Mouse (Mus musculus) left cerebral cortex, postnatal 10 days (tissue): Measurements from ENCODE around the gene Hip1r. TPM values are rescaled to one million over a fixed set of nuclear protein-coding genes. Genes with fewer than 3 reads are reported as not detected.

Experiments used
- DNase-seq, 2 experiments: peaks; one replicate each; pipeline ENCODE4 v3.0.0; 2021 to 2022; ENCODE audit warnings: low spot score in 2 of 2, mixed read lengths in 1 of 2; ENCODE audit errors: extremely low spot score in 1 of 2
- intact Hi-C: fragments of 180-260 bp; cut with DNase I; formaldehyde crosslinking; loops from one replicate; pipeline ENCODE4 v1.15.1; 2025
- total RNA-seq, 2 experiments: library from RNA; stranded (reverse); gene quantifications; 2 replicates each; pipeline ENCODE4 v1.2.3; 2021

Hip1r gene
- total RNA-seq, 2 experiments from 2014 or later, result 82.4 to 93.4 TPM

DNA sequence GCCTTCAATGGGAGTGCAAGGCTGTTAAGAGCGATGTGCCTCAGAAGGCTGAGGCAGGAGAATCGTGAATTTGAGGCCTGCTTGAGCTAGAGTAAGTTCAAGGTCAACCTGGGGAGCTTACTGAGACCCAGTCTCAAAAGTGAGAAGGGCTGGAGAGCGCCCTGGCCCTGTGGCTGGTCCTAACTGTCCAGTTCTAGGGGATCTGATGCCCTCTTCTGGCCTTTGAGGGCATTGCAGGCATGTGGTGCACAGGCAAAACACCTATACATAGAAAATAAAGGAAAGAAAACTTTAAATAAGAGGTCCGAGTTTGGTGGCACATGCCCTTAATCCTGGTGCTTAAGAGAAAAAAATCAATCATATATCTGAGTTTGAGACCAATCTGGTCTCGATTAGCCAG lies 19.4 kb downstream of the Hip1r start:
- DNase-seq, result peak; percentile 82 to 89
- intact Hi-C loops, result loop anchor here (1.0 to 5.0 kb wide), 2 partner anchors 45 to 170 kb away; no protein-coding TSS in a partner anchor

DNA sequence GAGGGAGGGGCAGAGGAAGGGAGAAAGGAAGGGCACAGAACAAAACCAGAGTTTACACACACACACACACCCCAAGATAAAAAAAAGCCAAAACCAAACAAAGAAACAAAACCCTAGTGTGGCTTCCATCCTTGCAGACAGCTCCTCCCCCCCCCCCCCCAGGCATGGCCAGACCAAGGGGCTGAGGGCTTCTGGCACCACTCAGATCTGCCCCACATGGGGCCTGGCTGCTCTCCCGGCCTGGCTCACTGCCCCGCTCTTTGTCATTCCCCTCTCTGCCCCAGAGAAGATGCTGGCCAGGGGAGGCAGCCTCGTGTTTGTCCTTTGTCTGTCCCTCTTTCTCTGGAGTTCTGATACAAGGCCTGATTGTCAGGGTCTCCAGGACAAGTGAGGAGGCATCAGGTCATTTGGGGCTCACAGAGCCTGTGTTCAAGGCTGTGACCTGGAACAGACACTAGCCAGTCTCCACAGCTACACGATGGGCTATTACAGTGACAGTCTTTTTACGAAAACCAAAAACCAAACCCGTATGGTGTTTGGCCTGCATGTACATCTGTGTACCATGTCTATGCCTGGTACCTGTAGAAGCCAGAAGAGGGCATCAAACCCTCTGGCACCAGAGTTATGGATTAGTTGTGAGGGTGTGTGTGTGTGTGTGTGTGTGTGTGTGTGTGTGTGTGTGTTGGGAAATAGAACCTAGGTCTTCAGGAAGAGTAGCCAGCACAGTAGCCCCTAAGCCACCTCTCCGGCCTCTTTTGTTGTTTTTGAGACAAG lies 20.0 kb downstream of the Hip1r start:
- peak; percentile 70 to 87 for DNase-seq
- intact Hi-C loops, result loop anchor here (1.0 to 5.0 kb wide), 2 partner anchors 46 to 171 kb away; no protein-coding TSS in a partner anchor

DNA sequence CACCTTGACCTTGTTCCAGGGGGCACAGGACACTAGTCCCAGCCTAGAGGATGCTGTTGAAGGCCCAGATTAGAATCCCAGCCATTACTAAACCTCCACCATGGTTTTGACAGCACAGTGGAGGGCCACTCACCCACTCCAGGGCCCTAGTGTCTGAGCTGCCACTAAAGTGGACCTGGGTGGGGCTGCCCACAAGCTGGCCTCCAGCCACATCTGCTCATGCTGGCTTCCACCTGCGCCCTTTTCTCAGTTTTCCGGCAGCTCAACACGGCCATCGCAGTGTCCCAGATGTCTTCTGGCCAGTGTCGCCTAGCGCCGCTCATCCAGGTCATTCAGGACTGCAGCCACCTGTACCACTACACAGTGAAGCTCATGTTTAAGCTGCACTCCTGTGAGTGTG lies 21.0 kb downstream of the Hip1r start:
- intact Hi-C loops, result loop anchor here (5.0 kb wide), 1 partner anchor 172 kb away; no protein-coding TSS in a partner anchor
- peak in 1 of 2 experiments; percentile 32 for DNase-seq

DNA sequence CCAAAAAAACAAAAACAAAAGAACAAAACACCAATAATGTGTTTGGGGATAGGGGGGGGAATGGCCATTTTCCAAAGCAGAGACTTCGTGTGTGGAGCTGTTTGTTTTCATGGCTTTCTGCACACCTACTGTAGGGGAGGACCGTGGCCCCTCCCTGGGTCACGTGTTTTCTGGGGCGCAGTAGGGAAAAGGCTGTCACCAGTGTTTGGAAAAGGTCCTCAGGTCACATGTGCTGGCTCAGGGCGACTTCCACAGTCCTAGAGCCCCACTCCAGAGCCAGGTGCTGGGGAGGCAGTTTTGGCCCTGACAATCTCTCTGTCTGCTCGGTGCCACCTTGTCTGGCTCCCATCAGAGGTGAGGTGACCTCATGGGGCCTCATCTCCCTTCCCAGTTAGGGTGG lies 22.0 kb downstream of the Hip1r start:
- DNase-seq, result peak in 1 of 2 experiments; percentile 22
- intact Hi-C loops, result no loop called here

DNA sequence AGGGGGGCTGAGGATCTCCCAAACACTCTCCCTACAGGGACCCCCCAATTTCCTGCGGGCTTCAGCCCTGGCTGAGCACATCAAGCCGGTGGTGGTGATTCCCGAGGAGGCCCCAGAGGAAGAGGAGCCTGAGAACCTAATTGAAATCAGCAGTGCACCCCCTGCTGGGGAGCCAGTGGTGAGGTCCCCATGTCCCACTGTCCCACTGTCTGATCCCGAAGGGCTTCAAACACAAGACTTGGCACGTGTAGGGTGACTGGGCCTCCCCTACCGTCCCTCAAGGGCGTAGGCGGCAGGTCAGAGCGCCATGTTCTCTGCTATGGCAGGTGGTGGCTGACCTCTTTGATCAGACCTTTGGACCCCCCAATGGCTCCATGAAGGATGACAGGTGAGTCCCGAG lies 22.8 kb downstream of the Hip1r start:
- peak in 1 of 2 experiments; percentile 68 for DNase-seq
- intact Hi-C loops, result no loop called here

DNA sequence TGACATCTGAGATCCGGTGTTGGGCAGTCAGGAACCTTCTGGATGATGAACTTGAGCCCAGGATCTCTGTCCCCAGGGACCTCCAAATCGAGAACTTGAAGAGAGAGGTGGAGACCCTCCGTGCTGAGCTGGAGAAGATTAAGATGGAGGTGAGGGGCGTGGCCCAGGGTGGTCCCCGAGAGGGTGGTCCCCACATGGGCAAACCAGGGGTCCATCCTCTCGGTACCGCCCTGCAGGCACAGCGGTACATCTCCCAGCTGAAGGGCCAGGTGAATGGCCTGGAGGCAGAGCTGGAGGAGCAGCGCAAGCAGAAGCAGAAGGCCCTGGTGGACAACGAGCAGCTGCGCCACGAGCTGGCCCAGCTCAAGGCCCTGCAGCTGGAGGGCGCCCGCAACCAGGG lies 23.3 kb downstream of the Hip1r start:
- intact Hi-C loops, result no loop called here
- DNase-seq, result no peak

DNA sequence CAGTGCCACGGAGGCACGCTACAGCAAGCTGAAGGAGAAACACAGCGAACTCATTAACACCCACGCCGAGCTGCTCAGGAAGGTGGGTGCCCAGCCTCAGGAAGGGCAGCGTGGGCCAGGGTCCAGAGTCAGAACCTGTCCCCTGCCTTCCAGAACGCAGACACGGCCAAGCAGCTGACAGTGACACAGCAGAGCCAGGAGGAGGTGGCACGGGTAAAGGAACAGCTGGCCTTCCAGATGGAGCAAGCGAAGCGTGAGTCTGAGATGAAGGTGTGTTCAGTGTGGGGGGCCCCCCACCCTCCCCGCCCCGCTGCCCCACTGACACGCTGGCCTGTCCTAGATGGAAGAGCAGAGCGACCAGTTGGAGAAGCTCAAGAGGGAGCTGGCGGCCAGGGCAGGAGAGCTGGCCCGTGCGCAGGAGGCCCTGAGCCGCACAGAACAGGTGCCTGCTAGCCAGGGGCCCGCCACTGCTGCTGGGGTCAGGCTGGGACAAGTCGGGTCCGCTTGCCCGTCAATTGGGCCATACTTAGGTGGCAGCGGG lies 23.9 kb downstream of the Hip1r start:
- intact Hi-C loops, result no loop called here
- DNase-seq, result peak in 1 of 2 experiments; percentile 37

DNA sequence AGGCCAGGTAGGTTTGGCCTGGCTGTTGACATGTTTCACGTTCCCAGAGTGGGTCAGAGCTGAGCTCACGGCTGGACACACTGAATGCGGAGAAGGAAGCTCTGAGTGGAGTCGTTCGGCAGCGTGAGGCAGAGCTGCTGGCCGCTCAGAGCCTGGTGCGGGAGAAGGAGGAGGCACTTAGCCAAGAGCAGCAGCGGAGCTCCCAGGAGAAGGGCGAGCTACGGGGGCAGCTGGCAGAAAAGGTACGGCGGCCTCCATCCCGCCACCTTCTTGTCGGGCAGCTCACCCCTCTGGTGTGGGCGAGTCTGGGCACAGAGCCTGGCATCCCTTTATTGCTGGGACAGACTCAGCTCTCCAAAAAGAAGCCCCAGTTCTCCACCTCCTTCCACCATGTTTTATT lies 24.4 kb downstream of the Hip1r start:
- intact Hi-C loops, result no loop called here
- no peak for DNase-seq

DNA sequence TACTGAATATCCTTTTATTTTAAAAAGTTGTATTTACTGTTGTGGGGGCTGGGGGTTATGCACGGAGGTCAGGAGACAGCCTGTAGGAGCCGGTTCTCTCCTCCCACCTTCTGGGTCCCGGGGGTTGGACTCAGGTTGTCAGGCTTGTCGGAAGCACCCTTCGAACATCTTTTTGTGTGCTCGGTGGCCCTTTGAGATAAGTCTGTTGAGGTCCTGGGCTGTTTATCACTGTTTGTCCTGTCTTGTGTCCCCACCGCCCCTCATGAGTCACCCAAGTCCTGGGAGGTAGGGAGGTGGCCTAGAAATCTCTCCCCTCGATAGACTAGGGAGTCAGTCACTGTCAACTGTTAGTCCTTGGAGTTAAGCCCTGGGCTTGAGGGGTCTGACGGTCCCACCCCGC lies 24.9 kb downstream of the Hip1r start:
- intact Hi-C loops, result no loop called here
- DNase-seq, result no peak

DNA sequence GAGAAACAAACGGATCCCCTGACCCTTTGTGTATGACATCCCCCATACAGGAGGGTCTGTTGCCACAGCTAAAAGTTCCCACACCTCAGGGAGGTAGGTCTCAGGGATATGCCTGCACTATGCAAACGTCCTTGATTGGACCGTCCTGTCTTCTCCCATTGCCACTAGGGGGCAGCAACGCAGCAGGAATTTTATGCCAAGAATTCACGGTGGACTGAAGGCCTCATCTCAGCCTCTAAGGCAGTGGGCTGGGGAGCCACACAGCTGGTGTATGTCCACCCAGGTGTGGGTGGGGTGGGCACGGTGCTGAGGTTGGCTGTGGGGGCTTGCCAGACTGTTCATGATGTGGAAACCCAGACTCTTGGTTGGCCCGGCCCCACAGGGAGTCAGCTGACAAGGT lies 27.4 kb downstream of the Hip1r start:
- intact Hi-C loops, result loop anchor here (2.0 kb wide), 1 partner anchor 84 kb away; no protein-coding TSS in a partner anchor
- peak; percentile 89 for DNase-seq

DNA sequence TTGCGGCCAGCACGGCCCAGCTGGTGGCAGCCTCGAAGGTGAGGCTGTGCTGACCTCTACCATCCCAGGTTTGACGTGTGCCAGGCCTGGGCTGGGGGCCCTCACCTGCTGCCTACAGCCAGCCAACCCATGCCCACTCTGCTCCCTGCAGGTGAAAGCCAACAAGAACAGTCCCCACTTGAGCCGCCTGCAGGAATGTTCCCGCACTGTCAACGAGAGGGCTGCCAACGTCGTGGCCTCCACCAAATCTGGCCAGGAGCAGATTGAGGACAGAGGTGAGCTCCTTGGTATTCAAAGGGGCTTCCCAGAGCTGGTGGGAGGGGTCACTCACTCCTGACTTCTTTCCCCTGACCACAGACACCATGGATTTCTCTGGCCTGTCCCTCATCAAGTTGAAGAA lies 27.8 kb downstream of the Hip1r start:
- intact Hi-C loops, result loop anchor here (2.0 kb wide), 1 partner anchor 84 kb away; no protein-coding TSS in a partner anchor
- no peak for DNase-seq

DNA sequence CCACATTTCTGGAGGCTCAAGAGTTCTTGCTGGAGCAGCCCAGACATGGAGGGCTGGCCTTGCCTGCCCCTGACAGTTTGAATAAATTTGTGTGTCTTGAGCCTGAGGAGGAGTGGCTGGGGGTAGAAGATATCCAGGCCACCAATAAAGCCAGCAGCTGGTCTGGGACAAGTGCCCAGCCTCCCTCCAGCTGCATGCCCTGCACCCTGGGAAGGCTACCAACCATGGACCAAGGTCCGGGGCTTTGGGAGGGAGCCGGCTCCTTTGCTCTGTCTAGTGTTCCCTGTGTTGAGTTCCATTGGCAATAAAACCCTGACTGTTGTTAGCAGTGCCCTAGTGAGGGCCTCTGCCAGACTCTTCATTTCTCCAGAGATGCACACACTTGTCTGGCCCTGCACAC lies 29.4 kb downstream of the Hip1r start:
- DNase-seq, result peak; percentile 61 to 62
- intact Hi-C loops, result no loop called here

DNA sequence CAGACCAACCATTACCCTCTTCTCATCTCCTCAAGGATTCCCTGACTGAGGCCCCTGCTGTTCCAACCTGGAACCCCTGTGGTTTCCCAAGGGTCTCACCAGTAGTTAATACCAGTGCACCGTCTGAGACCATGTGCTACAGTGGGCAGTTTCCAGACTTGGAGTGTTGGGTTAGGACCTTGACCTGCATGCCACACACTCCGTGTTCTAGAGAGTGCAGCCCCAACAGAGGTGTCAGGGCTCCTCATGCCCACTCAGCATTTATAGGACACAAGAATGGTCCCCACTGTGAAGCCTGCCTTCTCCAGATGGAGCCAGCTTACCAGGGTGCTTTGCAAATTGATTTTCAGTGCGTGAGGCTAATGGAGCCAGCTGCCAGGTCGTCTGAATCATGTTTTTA lies 29.9 kb downstream of the Hip1r start:
- intact Hi-C loops, result no loop called here
- DNase-seq, result no peak

DNA sequence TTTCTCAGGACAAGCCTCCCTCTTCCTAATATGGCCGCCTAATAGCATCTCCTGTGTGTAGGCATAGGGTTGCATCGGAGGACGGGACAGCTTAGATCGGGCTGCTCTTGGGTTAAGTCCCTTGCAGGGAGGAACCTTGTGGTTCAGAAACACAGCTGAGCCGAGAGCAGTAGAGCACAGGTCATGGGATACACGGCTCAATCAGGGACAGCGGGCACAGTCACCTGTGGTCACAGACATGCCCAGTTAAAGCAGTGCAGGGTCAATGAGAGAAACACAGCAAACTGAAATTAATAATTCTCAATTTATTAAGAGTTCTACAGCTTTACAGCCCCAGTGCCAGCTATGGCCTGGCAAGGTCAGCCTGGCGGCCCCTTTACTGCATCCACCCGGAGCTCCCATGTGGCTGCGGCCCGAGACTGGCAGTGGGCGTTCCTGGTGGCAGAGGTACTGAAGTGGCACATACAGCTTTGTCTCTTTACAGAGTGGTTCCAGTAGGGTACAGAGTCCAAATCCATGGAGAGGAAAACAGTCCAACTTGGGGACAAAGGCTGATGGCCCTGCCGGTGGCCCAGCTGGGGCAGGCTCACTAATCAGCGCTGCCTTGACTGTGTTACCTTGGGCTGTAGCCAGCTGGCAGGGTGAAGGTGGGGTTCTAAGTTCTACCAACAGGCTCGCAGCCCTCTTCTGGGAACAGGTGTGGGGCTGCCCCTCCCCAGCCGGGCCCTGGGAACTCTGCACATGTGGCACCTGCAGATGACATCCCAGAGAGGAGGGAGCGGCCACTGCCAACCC lies 31.1 kb downstream of the Hip1r start:
- intact Hi-C loops, result no loop called here
- DNase-seq, result peak in 1 of 2 experiments; percentile 56

DNA sequence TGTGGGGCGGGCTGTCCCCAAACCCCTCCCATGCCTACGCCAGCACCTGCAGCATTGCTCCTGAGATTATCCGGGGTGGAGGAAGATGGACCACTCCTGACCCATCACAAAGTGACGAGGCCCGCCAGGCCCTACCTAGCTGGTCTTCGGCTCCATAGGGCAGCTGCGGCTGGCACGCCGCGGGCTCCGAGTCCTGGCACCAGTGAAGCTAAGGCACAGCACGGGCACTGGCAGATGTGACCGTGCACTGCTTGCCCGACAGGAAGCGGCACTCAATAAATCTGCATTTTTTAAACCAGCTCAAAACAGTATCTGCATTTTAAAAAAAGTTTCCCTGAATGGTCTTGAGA lies 31.7 kb downstream of the Hip1r start:
- no peak for DNase-seq
- intact Hi-C loops, result no loop called here

DNA sequence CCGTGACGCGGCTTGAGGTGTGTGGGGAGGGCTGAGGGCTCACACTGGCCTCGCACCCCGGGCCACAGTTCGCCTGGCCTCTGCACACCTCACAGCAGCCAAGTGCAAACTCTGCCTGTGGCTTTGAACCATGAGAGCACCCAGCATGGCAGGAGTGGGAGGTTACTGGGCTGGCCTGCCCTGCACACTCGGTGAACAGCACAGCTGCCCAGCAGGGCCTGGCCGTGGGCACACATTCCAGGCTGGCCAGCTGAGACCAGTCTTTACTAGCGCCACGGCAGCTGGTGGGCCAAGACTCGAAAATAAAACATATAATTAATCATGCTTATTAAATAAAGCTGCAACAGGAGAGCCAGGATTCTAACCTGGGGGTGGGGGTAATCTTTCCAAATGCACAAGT lies 32.2 kb downstream of the Hip1r start:
- no peak for DNase-seq
- intact Hi-C loops, result no loop called here

DNA sequence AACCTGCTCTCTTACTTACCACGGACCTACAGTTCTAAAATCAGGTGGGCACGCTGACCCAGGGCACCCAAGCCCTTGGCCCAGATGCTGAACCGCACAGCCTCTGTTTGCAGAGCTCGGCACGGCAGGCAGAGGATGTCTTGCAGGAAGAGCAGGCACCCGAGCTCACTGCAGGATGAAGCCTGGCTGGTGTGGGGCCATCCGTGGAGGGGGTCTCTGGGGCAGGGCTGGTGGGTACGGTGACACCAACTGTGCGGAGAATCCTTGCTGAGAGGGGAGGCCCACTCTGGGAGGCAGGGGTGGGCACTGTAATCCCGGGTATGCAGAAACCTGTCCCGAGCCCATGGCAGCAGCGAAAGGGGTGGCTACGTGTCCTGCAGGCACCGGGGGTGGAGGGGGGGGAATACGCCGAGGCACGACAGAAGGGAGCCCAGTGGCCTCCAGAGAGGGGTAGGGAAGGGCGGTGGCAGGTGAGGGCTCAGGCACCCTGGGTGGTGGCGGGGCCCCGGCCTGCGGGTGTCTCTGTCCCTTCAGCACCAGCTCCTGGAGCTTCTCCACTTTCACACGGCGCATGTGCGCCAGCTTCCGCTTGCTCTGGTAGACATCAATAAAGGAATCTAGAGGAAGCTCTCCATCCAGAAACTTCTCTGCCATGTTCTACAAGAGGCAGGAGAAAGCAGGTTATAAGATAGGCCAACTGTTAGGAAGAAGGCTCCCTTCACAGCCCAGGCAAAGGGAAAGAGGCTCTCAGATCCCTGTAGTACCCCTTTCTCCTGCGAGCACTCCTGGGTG lies 32.9 kb downstream of the Hip1r start:
- no peak for DNase-seq
- intact Hi-C loops, result no loop called here

DNA sequence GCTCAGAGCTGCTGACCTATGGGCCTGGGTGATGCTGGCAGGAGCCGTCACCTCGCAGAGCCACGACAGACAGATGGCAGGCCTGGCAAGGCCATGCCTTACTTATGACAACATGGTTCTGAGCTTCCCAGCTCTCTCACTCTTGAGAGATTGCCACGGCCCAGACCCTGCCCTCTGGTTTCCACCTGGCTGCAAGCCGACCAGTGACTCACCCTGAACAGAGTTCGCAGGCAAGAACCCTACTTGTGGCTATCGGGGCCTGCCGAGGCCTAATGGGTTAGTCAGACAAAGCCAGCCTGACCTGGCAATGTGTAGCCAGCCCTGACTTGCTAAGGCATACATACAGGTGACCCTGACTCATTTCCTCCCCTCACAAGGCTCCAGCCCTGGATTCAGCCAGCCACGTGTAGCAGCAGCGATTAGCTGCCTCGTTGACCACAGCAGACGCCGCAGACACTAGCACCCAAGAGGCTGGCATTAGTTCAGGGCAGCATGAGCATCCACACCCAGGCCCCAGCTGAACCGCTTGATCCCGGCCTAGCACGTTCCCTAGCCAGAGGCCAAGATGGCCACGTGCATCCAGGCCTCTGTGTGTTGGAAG lies 33.6 kb downstream of the Hip1r start:
- DNase-seq, result no peak
- intact Hi-C loops, result no loop called here

DNA sequence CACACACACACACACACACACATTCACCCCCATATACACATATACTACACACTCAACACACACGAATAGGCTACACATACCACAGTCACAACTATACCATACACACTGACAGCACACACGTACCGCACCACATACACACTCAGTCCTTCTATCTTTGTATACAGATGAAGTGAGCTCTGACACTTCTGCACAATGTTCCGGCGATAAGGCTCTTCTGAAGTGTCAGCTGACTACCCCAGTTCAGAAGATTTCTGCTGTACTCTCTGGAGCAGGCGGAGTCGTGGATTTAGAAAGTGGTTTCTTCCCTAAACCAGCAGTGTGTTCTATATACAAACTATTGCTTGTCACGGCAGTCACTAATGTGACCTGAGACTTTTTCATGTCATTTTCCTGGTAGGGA lies 36.6 kb downstream of the Hip1r start:
- DNase-seq, result no peak
- intact Hi-C loops, result no loop called here
